Mouse (Mus musculus): ENCODE results near the gene Ppp1r18.

GRCm38 (mm10) chr17:35843514-35843913, 21.9 kb upstream of the Ppp1r18 start:
- no peak for TF ChIP-seq CTCF (IDR thresholded peaks at IDR 0.05; ENCODE audit: extremely low read depth, insufficient read depth, low read length)
- no peak for TF ChIP-seq POLR2A (IDR thresholded peaks at IDR 0.05; ENCODE audit: extremely low read depth, insufficient read depth, low read length)

Data from cortical plate, adult 2 months (tissue).